19 mouse cellular contexts compared by ENCODE assay signal in genomic region chr11:32993439-32993838, GRCm38 (mm10).
"Had no signal": no experiment of that assay in that cellular context is flagged by ENCODE, and none has a peak within 500 bp of the region (broad histone marks: within the 10 kb centered on the region; RNA-seq: fewer than 3 reads in every experiment).

No protein-coding gene starts in this region.

- H3K4me1 ChIP-seq: liver, embryonic 13.5 days; megakaryocyte, embryonic 14.5 days; midbrain, embryonic 10.5 days; midbrain, embryonic 13.5 days; neural tube, embryonic 13.5 days had no signal

- H3K27ac ChIP-seq: kidney, embryonic 15.5 days; left cerebral cortex, adult 2 months; liver, embryonic 13.5 days; midbrain, embryonic 10.5 days; midbrain, embryonic 13.5 days; neural tube, embryonic 13.5 days; stomach, postnatal 0 days had no signal

- H3K4me3 ChIP-seq: kidney, embryonic 15.5 days; left cerebral cortex, adult 2 months; liver, embryonic 13.5 days; megakaryocyte, embryonic 14.5 days; midbrain, embryonic 10.5 days; midbrain, embryonic 13.5 days; myocyte; neural tube, embryonic 13.5 days had no signal

- H3K4me2 ChIP-seq: kidney, embryonic 15.5 days; liver, embryonic 13.5 days; midbrain, embryonic 13.5 days; neural tube, embryonic 13.5 days had no signal

- ATAC-seq: midbrain, embryonic 13.5 days; midbrain, embryonic 16.5 days had no signal

- H3K27me3 ChIP-seq: kidney, embryonic 15.5 days; liver, embryonic 13.5 days; megakaryocyte, embryonic 14.5 days; midbrain, embryonic 13.5 days; neural tube, embryonic 13.5 days had no signal

- H3K9ac ChIP-seq: kidney, embryonic 15.5 days; liver, embryonic 13.5 days; midbrain, embryonic 13.5 days; neural tube, embryonic 13.5 days had no signal

- H3K9me3 ChIP-seq: kidney, embryonic 15.5 days; liver, embryonic 13.5 days; midbrain, embryonic 10.5 days; midbrain, embryonic 13.5 days; neural tube, embryonic 13.5 days had no signal

- DNase-seq: kidney, adult 11 months; kidney, adult 8-10 months; kidney, postnatal 10 days; kidney, postnatal 36 days; layer of hippocampus, postnatal 36 days; liver, embryonic 13.5 days; lung, adult 2 months; thymus, adult 2 months; thymus, postnatal 14 days; thymus, postnatal 4 days had no signal

- H3K36me3 ChIP-seq: kidney, embryonic 15.5 days; liver, embryonic 13.5 days; midbrain, embryonic 10.5 days; midbrain, embryonic 13.5 days; neural tube, embryonic 13.5 days had no signal
